Mouse (Mus musculus) left cerebral cortex, adult 9 months (tissue): ENCODE results near the gene Otud1.

Source experiments
- DNase-seq, 2 experiments: peaks; one replicate each; pipeline ENCODE4 v3.0.0; 2022; ENCODE audit warnings: low spot score in 2 of 2

Gene Otud1

GRCm38 (mm10) chr2:19670851-19671688 lies 13.5 kb downstream of the Otud1 start:
- no peak for DNase-seq

GRCm38 (mm10) chr2:19682997-19683396 lies 25.4 kb downstream of the Otud1 start:
- no peak for DNase-seq

- DNase-seq, result no peak
Measured at GRCm38 (mm10) chr2:19685489-19686147, 28.1 kb downstream of the Otud1 start.

- DNase-seq, result no peak
Measured at GRCm38 (mm10) chr2:19690094-19690493, 32.5 kb downstream of the Otud1 start.

GRCm38 (mm10) chr2:19699573-19700295 lies 42.2 kb downstream of the Otud1 start:
- no peak for DNase-seq

GRCm38 (mm10) chr2:19701386-19701785 lies 43.8 kb downstream of the Otud1 start:
- DNase-seq, result peak in 1 of 2 experiments; percentile 18

- DNase-seq, result peak in 1 of 2 experiments; percentile 5
Measured at GRCm38 (mm10) chr2:19703020-19703613, 45.6 kb downstream of the Otud1 start.

GRCm38 (mm10) chr2:19703670-19704069 lies 46.1 kb downstream of the Otud1 start:
- DNase-seq, result no peak

- no peak for DNase-seq
Measured at GRCm38 (mm10) chr2:19704272-19704671, 46.7 kb downstream of the Otud1 start.

- no peak for DNase-seq
Measured at GRCm38 (mm10) chr2:19706886-19707285, 49.3 kb downstream of the Otud1 start.
